Mouse (Mus musculus) gastrocnemius, adult 8-10 months (tissue): ENCODE results near the gene Gria4. TPM values are rescaled to one million over a fixed set of nuclear protein-coding genes. Genes with fewer than 3 reads are reported as not detected.
"Not testable (repeated sequence)": the region's sequence is repeated elsewhere in the genome, so short reads cannot be mapped to it uniquely, and the experiment has no call there.

Source experiments
- DNase-seq, 2 experiments: peaks; one replicate each; pipeline ENCODE4 v3.0.0; 2022; ENCODE audit warnings: low spot score in 2 of 2
- total RNA-seq, 4 experiments: library from RNA; stranded (reverse); gene quantifications; 2 replicates each; pipeline ENCODE4 v1.2.4; 2022

Gene Gria4
- total RNA-seq = under 1 TPM in 1 of 4 experiments, not detected in 3; 0.04 TPM

- DNase-seq = no peak
These were observed at the start of gene Gria4 for GRCm38 (mm10) chr9:4795544-4796288. Gene Gria4, minus strand, starts transcription at chr9:4796234.

- DNase-seq = not testable (repeated sequence)
These were observed 14.9 kb upstream of the Gria4 start for GRCm38 (mm10) chr9:4810941-4811340.

DNA sequence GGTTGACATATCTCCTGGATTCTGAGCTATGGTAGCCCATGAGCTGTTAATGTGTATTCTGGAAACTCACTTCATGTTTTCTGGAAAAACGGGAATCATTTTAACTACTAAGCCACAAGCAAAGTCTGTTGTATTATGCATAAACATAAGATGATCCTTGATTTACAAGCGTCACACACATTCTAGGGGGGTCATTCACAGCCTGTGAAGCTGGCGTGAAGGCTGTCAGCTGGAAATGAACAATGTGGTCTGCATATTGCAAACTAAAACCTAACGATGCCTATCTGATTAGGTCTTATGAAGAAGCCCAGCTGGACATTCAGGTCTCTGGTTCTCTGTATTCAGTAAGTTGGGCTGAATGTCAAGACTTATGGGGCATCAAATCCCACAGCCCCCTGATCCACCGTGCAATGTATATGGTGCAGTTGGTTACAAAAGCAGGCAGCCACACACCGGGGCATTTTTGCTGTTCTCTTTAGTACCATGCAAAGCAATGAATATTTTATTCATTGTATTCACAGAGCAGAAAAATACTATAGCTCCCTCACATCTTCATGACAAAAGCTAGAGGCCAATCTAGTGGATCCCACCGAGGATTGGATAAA, 7.2 kb upstream of the Gria4 start:
- no peak for DNase-seq

GRCm38 (mm10) chr9:4797396-4797795, 1.4 kb upstream of the Gria4 start:
- DNase-seq = no peak

GRCm38 (mm10) chr9:4796289-4796645, 233 bp upstream of the Gria4 start:
- DNase-seq = no peak

- no peak for DNase-seq
These were observed 959 bp downstream of the Gria4 start for GRCm38 (mm10) chr9:4795075-4795474.

DNA sequence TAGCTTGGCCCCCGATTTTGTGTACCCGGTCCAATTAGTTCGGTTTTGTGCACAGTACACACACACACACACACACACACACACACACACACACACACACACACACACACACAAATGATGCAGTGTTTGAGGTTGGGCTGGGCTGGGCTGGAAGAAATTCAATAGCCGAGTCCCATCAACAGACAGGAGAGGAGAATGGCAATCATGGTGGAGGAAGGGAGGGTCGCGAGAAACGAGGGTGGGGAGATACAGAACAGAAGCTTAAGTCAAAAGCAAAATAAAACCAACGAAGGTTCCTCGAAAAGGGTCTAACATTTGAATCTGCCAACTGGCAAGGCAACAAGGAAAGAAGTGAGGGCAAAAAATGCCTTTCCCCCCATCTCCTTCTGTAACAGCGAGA, 1.6 kb downstream of the Gria4 start:
- DNase-seq = no peak

DNA sequence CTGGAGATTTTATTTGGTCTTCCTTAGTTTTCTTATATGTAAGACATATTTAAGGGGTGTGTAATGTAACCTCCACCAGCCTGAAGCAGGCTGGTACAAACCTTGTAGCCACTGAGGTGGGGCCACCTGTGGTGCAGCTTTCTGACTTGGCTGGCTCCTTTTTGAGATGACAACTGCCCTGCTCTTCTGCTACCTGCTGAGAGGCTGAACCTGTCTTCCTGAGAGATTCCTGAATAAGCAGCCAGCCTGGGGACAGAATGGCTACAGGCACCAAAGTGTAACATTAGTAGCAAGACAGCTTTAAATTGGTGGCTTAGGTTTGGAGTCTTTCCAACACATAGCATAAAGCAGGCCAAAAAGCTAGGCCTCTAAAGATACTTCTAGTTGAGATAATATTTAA, 46.6 kb downstream of the Gria4 start:
- not testable (repeated sequence) for DNase-seq

DNA sequence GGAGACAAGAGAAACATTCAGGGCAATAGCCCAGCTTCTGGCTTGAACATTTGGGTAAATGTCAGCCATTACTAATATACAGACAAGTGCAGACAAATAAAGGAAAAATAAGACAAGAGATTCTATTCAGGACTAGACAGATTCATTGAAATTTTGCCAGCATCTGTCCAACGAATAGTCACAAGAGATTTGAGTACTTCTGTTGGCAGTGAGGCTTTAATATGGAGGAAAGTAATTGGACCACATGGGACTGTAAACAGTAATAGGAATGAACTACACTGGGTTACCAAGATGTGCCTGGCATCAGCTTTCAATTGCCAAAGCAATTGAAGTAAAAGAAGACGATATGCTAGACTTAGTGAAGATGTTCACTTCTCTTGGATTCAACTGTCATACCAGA, 81.9 kb downstream of the Gria4 start:
- no peak for DNase-seq

DNA sequence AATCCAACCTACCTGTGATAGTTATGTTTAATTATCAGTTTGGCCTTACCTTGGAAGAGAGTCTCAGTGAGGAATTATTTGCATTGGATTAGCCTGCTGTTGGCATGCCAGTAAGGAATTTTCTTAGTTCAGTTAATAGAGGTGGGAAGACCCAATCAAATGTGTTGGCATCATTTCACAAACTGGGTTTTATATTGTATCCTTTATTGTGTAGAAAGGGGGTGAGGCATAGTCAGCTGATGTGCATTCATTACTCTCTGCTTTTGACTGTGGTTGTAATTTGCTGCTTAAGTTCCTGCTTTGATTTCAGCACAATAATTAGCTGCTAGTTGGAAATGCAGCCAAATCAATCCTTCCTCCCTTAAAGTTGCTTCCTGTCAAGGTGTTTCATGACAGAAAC, 83.7 kb downstream of the Gria4 start:
- no peak for DNase-seq

DNA sequence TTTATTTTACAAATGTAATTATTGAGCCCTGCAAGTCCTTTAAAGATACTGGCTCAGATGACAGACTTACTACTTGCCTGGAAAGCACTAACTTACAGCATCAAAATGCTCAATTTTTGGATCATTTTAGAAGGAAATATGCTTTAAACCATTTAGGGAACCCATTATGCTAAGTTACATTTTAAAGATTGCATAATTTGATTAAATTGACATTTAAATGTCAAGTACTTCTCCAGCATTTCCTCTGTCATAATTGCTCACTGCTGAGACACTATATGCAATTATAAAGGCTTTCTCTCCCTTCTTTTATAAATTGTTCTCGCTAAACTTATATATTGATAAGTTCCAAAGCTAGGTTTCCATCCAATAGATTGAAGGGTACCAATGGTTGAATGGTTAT, 108.9 kb downstream of the Gria4 start:
- DNase-seq = no peak

GRCm38 (mm10) chr9:4680244-4680643, 115.8 kb downstream of the Gria4 start:
- DNase-seq = no peak

- no peak for DNase-seq
These were observed 116.9 kb downstream of the Gria4 start for GRCm38 (mm10) chr9:4679099-4679498.

DNA sequence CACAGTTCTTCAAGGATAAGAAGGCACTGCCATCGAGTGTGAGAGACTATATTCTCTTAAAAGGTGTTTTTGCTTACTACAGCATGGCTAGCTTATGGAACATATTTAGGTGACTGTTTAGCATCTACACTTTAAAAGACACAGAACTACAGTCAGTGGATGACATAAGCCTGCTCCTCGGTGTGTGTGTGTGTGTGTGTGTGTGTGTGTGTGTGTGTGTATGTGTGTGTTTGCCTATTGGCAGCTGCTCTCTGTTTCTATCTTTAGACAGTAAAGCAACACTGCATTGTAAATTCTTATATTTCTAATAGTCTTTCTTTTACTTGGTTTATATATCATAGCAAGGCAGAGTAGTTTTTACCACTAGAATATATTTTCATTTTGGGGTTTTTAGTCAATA, 130.3 kb downstream of the Gria4 start:
- no peak for DNase-seq

- DNase-seq = no peak
These were observed 133.6 kb downstream of the Gria4 start for GRCm38 (mm10) chr9:4662421-4662820.

DNA sequence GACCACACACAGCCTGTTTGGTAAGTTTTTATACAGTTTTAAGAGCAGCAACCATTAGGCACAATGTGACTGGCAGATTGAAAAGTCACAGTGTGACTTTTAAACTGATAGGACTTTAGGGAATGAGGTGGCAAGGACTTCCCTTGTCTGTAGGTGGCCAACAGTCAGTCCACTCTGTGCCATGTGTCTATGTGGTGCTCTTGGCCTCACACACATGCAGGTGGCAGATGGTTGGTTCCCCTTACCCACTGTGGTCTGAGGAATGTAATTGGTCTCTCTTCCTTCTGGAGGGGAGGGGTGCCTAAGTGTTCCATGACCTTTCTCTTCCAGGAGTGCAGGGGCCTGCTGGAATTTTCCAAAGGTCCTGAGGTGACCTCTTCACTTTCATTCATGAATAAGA, 137.1 kb downstream of the Gria4 start:
- DNase-seq = no peak

DNA sequence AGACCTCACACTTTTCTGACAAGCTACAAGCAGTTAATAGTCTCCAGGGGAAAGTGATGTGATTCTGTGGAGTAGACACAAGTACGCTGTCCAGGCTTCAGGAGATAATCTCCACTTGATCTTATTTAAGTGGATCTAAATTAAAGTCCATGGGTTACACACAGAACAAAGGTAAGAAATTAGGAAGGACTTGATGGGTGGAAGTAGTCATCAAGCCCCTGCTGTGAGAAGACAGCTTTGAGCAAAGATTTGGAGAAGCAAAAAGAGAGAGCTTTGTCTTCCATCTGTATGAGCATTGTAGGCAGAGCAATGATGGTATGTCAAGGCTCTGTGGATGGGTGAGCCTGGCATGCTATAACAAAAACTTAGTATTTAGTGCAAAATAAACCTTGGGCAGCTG, 141.7 kb downstream of the Gria4 start:
- no peak for DNase-seq

GRCm38 (mm10) chr9:4639192-4639900, 156.7 kb downstream of the Gria4 start:
- DNase-seq = no peak

GRCm38 (mm10) chr9:4631910-4632309, 164.1 kb downstream of the Gria4 start:
- no peak for DNase-seq

DNA sequence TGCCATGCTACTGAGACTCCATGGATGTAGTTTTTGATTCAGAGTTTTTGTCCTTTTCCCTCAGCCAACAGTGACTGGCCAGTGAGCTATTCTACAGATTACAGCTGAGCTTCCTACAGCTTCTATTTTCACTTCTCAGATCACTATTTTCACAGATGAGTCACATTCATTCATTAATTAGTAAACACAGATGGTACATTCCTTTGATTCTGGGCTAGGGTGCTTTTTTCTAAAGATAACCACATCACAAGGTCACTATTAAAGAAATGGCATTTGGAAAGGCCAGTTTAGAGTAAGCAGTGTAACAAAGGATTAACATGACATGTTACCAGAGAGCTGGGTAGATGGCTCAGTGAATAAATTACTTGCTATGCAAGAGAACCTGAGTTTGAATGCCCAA, 180.7 kb downstream of the Gria4 start:
- no peak for DNase-seq

DNA sequence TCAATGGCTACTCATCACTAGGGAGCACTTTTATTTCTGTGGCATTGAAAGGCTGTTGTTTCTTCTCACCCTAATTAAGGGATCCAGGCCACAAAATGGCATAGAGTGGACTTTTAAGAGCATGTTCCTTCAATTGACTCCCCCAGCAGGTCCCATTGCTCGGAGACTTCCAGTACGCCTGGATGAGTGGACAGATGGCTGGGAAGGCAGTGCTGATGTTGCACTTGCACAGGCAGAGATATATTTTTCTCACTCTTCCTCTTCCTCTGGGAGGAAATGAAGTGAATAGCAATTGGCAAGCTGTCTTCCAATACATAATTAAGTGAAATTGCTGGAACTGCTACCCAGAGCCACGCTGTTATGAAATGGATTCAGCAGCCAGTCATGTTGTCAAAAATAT, 190.7 kb downstream of the Gria4 start:
- no peak for DNase-seq

DNA sequence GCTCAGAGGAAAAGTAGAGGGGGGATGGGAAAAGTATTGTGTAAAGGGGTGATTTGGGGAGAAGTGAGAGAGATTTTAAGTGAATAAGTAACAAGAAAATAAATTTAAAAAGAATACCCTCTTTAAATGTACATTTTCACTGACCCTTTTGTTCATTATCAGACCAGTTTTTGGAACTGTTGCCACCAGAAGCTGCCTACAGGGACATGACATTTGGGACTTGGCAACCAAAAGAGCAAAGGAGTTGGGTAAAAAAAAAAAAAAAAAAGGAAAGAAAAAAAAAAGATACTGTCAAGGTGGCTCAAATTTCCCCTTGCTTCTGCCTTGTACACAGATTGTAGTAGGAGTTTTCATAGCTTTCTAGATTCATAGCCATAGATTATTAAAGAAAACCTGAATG, 191.8 kb downstream of the Gria4 start:
- DNase-seq = no peak

- DNase-seq = no peak
These were observed 194.2 kb downstream of the Gria4 start for GRCm38 (mm10) chr9:4601788-4602187.
